15 mouse cellular contexts compared by ENCODE assay signal in genomic region chr9:31808753-31809152, GRCm38 (mm10).
DNase-seq lines count a peak whose midpoint lies in the region; ATAC-seq and TF ChIP-seq lines count a peak whose summit lies in the region.
"Had no signal": no experiment of that assay in that cellular context is flagged by ENCODE, and none has a peak within 500 bp of the region (broad histone marks: within the 10 kb centered on the region; RNA-seq: fewer than 3 reads in every experiment).

No protein-coding gene starts in this region.

- H3K4me3 ChIP-seq in layer of hippocampus, adult 2 months: no peak overlapping the region
- H3K4me3 ChIP-seq: limb, embryonic 15.5 days; myocyte had no signal

- no peak for ATAC-seq in cerebellum, adult (ENCODE audit: insufficient number of reproducible peaks, low FRiP score, low TSS enrichment)

- no peak overlapping the region for H3K27ac ChIP-seq in layer of hippocampus, adult 2 months
- H3K27ac ChIP-seq: limb, embryonic 15.5 days had no signal

- TF ChIP-seq CTCF in layer of hippocampus, adult 2 months (conservative IDR thresholded peaks at IDR 0.05): peak; percentile 54

- DNase-seq in embryo, embryonic 11 days: peak; percentile 10
- no peak for DNase-seq in embryo, embryonic 10 days (ENCODE audit: low spot score)
- DNase-seq in layer of hippocampus, adult 2 months (ENCODE audit: low spot score in 2 of 2): no peak
- no peak for DNase-seq in layer of hippocampus, adult 18-20 months (ENCODE audit: low spot score in 2 of 2)
- peak; percentile 26 for DNase-seq in thymus, postnatal 4 days
- DNase-seq in thymus, postnatal 10 days (ENCODE audit: low spot score in 2 of 2): no peak
- no peak for DNase-seq in right cerebral cortex, postnatal 14 days
- DNase-seq: adrenal gland, postnatal 10 days; B cell, adult 2 months; cerebellum, adult 11-12 months; heart, adult 11 months; layer of hippocampus, postnatal 36 days had no signal

Comparison
In these comparisons a context has a peak if more than half of its experiments do, and no peak if none do; other contexts are left out.
1. DNase-seq: peak in embryo, embryonic 11 days (single experiment) and thymus, postnatal 4 days (single experiment); none in embryo, embryonic 10 days (single experiment), layer of hippocampus, adult 2 months (0 of 2), layer of hippocampus, adult 18-20 months (0 of 2), thymus, postnatal 10 days (0 of 2) and right cerebral cortex, postnatal 14 days (single experiment).